Mouse (Mus musculus) C2C12 (cell line): ENCODE results near the gene Ndufb4.

Experiments
- CEBPB ChIP-seq: IDR thresholded peaks from one replicate; pipeline ENCODE4 v1.6.1; 2011; ENCODE audit warnings: low read depth, mild to moderate bottlenecking, control low read depth, moderate library complexity
- CTCF ChIP-seq: IDR thresholded peaks from one replicate; pipeline ENCODE4 v1.5.1; 2011; ENCODE audit not compliant: control insufficient read depth, insufficient read depth, insufficient read length
- FOSL1 ChIP-seq: IDR thresholded peaks from one replicate; pipeline ENCODE4 v1.8.0; 2011; ENCODE audit warnings: mild to moderate bottlenecking, low read length; ENCODE audit not compliant: poor library complexity, insufficient read depth, severe bottlenecking
- MAX ChIP-seq: IDR thresholded peaks from one replicate; pipeline ENCODE4 v1.6.1; 2011; ENCODE audit warnings: mild to moderate bottlenecking, control low read depth
- MYOD1 ChIP-seq: IDR thresholded peaks from one replicate; pipeline ENCODE4 v1.6.1; 2011; ENCODE audit warnings: low read depth; ENCODE audit not compliant: control insufficient read depth, insufficient read length
- MYOG ChIP-seq: IDR thresholded peaks from one replicate; pipeline ENCODE4 v1.6.1; 2011; ENCODE audit not compliant: control insufficient read depth, insufficient read length; ENCODE audit errors: extremely low read depth
- USF1 ChIP-seq: IDR thresholded peaks from one replicate; pipeline ENCODE4 v1.6.1; 2011; ENCODE audit warnings: low read depth, mild to moderate bottlenecking, control low read depth, moderate library complexity

GRCm38 (mm10) chr16:37645799-37646198 is 8.5 kb downstream of the Ndufb4 start:
- TF ChIP-seq MAX = no peak
- no peak for TF ChIP-seq CTCF
- TF ChIP-seq MYOD1 = no peak
- TF ChIP-seq USF1 = no peak
- no peak for TF ChIP-seq CEBPB
- TF ChIP-seq FOSL1 = no peak
- TF ChIP-seq MYOG = no peak
